Mouse (Mus musculus) C2C12 (cell line): Measurements from ENCODE around the gene RPS10-NUDT3. TPM values are rescaled to one million over a fixed set of nuclear protein-coding genes. Genes with fewer than 3 reads are reported as not detected.

ENCODE experiments used
- H3K27me3 ChIP-seq: one replicate; pipeline ENCODE4 v1.6.1; 2011; ENCODE audit not compliant: control insufficient read depth, insufficient read depth, insufficient read length
- H3K36me3 ChIP-seq: one replicate; pipeline ENCODE4 v1.6.1; 2011; ENCODE audit not compliant: control insufficient read depth, insufficient read depth
- H3K4me3 ChIP-seq: one replicate; pipeline ENCODE4 v1.5.1; 2011; ENCODE audit warnings: mild to moderate bottlenecking, control low read depth; ENCODE audit not compliant: poor library complexity, insufficient read depth, severe bottlenecking
- H3K79me2 ChIP-seq: one replicate; pipeline ENCODE4 v1.6.1; 2011; ENCODE audit not compliant: control insufficient read depth, insufficient read depth
- H3K79me3 ChIP-seq: one replicate; pipeline ENCODE4 v1.6.1; 2011; ENCODE audit warnings: low read depth, control low read depth
- H3ac ChIP-seq: one replicate; pipeline ENCODE3; 2011; ENCODE audit warnings: low read depth; ENCODE audit not compliant: control insufficient read depth, insufficient read length
- CEBPB ChIP-seq: IDR thresholded peaks from one replicate; pipeline ENCODE4 v1.6.1; 2011; ENCODE audit warnings: low read depth, mild to moderate bottlenecking, control low read depth, moderate library complexity
- CTCF ChIP-seq: IDR thresholded peaks from one replicate; pipeline ENCODE4 v1.5.1; 2011; ENCODE audit not compliant: control insufficient read depth, insufficient read depth, insufficient read length
- FOSL1 ChIP-seq: IDR thresholded peaks from one replicate; pipeline ENCODE4 v1.8.0; 2011; ENCODE audit warnings: mild to moderate bottlenecking, low read length; ENCODE audit not compliant: poor library complexity, insufficient read depth, severe bottlenecking
- MAX ChIP-seq: IDR thresholded peaks from one replicate; pipeline ENCODE4 v1.6.1; 2011; ENCODE audit warnings: mild to moderate bottlenecking, control low read depth
- MYOD1 ChIP-seq: IDR thresholded peaks from one replicate; pipeline ENCODE4 v1.6.1; 2011; ENCODE audit warnings: low read depth; ENCODE audit not compliant: control insufficient read depth, insufficient read length
- MYOG ChIP-seq: IDR thresholded peaks from one replicate; pipeline ENCODE4 v1.6.1; 2011; ENCODE audit not compliant: control insufficient read depth, insufficient read length; ENCODE audit errors: extremely low read depth
- USF1 ChIP-seq: IDR thresholded peaks from one replicate; pipeline ENCODE4 v1.6.1; 2011; ENCODE audit warnings: low read depth, mild to moderate bottlenecking, control low read depth, moderate library complexity
- polyA plus RNA-seq: library from polyadenylated mRNA; unstranded; fragments of >200 nt; fragmentation: generic; extraction: Trizol; gene quantifications from one replicate; pipeline ENCODE4 v1.2.1, GENCODE M21; 2012; ENCODE audit warnings: missing spikeins

Gene RPS10-NUDT3
- polyA plus RNA-seq, 1 experiment, result not detected

DNA sequence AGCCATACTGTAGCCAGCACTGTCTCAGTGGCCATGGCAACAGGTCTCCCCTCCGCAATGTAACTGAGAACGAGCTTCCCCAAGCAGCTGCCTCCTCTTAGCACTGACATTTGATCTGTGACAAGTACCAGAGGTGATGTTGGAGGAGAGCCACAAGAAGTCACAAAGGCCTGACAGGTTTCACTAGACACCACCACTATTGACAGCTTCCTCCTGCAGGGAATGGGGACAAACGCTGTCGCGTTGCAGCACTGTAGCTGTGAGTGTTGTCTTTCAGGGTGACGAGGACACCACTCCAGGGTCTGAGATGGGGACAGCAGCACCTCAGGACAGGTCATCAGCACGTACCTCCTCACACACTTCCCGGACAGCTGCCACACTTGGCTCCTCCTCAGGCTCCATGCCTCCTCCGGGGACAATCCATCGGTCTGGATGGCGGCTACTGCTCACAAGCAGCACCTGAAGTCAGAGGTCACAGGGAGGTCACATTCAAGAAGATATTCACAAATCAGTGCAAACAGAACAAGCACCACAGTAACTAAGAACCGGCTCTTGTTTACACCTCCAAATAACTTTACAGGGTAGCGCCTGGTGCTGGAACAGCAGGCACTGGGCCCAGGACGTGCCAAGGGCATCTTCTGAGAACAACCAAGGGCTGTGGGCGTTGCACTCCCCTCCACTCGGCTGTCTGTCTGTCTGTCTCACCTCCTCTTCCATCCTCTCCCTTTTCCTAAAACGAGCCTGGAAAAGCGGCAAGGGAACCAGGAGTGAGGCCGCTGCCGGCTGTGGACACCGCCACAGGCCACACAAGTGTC, 38.4 kb downstream of the RPS10-NUDT3 start:
- Histone ChIP-seq H3K4me3 (no peak overlapping the region), H3K27me3 (no peaks in the 10 kb centered on the region), H3K79me3 (peaks cover 43% of the 10 kb centered on the region), H3K36me3 (peaks cover 46% of the 10 kb centered on the region), H3ac (no peak overlapping the region), H3K79me2 (peaks cover 82% of the 10 kb centered on the region)
- no peak for TF ChIP-seq CTCF
- TF ChIP-seq CEBPB, result no peak
- no peak for TF ChIP-seq MYOG
- no peak for TF ChIP-seq USF1

DNA sequence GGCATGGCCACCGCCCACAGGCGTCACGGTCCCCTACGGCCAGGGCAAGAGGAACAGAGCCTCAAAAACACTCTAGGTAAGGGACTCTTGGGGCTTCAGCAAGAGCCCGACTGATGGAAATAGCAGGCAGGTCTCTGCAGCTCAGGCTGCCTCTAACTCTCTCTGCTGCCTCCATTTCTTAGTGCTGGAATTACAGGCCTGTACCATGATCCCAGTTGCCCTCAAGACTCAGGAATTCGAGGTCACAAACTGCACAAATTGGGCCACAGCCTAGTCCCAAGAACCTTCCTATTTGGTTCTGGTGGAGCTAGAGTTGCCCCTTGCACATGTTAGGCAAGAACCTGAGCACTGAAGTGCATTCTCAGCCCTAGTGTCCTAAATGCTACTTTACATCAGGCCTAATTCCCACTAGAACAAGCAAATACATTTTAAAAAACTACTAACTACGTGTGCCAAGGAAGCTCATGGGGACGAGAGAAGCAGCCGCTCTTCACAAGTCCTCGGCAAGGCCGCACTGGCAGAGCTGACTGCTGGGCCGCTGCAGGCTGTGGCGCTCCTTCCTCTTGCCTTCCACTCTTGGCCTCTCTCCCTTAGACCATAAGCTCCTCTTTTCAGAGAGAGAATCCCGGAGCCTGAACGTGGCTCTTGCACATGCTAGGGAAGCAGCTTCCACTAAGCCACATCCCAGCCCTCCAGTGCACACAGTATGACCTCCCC, 39.2 kb downstream of the RPS10-NUDT3 start:
- Histone ChIP-seq H3K4me3 (no peak overlapping the region), H3K79me2 (peaks cover 82% of the 10 kb centered on the region), H3K79me3 (peaks cover 39% of the 10 kb centered on the region), H3K27me3 (no peaks in the 10 kb centered on the region), H3ac (no peak overlapping the region), H3K36me3 (peaks cover 47% of the 10 kb centered on the region)
- no peak for TF ChIP-seq USF1
- no peak for TF ChIP-seq FOSL1
- TF ChIP-seq MYOG, result no peak
- TF ChIP-seq MYOD1, result no peak
- no peak for TF ChIP-seq MAX
- TF ChIP-seq CEBPB, result no peak
- no peak for TF ChIP-seq CTCF

DNA sequence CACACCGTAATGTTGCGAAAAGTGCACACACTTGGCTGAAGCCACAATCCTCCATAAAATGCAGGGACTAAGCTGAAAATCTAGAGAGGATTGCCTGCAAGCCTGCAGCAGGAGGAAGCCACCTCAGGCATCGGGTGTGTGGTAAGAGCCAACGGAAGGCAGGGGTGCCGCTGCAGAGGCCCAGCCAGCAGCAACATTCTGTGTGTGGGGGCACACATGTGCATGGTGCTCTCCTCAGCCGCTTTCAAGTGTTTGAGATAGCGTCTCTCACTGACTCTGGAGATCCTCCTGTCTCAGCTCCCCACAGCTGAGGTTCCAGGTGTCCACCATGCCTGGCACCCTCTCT, 42.5 kb downstream of the RPS10-NUDT3 start:
- peaks cover 76% of the 10 kb centered on the region for H3K79me2 ChIP-seq
- H3K36me3 ChIP-seq, result peaks cover 62% of the 10 kb centered on the region
- no peak for TF ChIP-seq CEBPB
- no peak for TF ChIP-seq FOSL1
- TF ChIP-seq CTCF, result no peak
- no peak for TF ChIP-seq MYOD1
- no peak for TF ChIP-seq MAX
- no peak overlapping the region for H3ac ChIP-seq
- no peak overlapping the region for H3K4me3 ChIP-seq
- H3K79me3 ChIP-seq, result peaks cover 28% of the 10 kb centered on the region
- no peaks in the 10 kb centered on the region for H3K27me3 ChIP-seq

DNA sequence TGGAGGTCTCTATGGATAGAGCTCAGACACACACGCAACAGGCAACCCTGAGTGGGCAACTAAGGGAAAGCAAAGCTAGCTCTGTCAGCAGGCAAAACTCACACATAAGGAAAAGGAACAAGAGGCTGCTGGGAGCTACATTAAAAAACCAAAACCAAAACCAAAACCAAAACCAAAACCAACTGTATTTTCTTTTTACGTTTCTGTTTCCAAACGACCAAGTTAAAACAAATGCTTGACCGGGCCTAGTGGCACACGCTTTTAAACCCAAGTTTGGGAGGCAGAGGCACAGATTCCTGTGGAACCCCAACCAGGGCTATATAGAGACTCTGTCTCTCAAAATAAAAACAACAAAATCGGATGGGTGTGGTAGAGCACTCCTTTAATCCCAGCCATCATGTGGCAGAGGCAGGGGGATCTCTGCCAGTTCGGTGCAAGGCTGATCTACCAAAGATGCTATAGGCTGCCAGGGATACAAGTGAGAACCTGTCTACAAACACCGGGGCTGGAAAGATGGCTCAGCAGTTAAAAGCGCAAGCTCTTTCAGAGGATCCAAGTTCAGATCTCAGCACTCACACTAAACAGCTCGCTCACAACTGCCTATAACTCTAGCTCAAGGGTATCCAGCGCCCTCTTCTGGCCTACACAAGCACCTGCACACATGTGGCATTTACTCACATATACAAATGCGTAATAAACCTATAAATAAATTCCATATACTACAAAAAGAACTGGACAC, 43.0 kb downstream of the RPS10-NUDT3 start:
- H3K79me2 ChIP-seq, result peaks cover 71% of the 10 kb centered on the region
- H3K79me3 ChIP-seq, result peaks cover 26% of the 10 kb centered on the region
- no peak overlapping the region for H3K4me3 ChIP-seq
- H3K36me3 ChIP-seq, result peaks cover 58% of the 10 kb centered on the region
- no peak overlapping the region for H3ac ChIP-seq
- H3K27me3 ChIP-seq, result no peaks in the 10 kb centered on the region
- TF ChIP-seq CEBPB (no peak), USF1 (no peak), MAX (no peak), CTCF (no peak), MYOD1 (no peak), MYOG (no peak), FOSL1 (no peak)

DNA sequence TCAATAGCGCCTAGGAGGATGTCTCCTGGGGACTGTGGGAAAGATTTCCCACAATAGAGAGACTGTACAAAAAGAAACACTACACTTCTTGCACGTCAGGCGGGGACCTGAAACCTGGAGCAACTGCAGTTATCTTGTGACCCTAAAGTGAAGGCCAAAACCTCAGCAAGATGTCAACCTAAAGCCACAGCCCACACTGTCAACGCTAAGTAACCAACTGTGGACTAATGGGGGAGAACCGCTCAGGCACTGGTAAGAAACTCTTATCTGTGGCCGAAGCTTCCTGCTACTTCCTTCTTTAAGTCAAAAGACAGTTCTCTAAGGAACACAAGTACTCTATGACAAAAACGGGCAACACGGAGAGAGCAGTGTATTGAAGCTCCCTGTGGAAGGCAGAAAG, 46.8 kb downstream of the RPS10-NUDT3 start:
- no peak for TF ChIP-seq MYOG
- no peak for TF ChIP-seq CEBPB
- TF ChIP-seq CTCF, result no peak
- TF ChIP-seq USF1, result no peak
- TF ChIP-seq MAX, result no peak
- no peak for TF ChIP-seq FOSL1
- TF ChIP-seq MYOD1, result no peak

More for the DNA sequence above, 46.8 kb downstream of the RPS10-NUDT3 start:
- H3K79me3 ChIP-seq, result peaks cover 19% of the 10 kb centered on the region
- H3K36me3 ChIP-seq, result peaks cover 49% of the 10 kb centered on the region
- H3K27me3 ChIP-seq, result no peaks in the 10 kb centered on the region
- no peak overlapping the region for H3ac ChIP-seq
- no peak overlapping the region for H3K4me3 ChIP-seq
- H3K79me2 ChIP-seq, result peaks cover 57% of the 10 kb centered on the region
